Mouse (Mus musculus) 416B (cell line): ENCODE data around the gene Samd13.

Experiments used
- DNase-seq: peaks from one replicate; pipeline ENCODE4 v3.0.0; 2011; ENCODE audit warnings: low read depth

Gene Samd13

GRCm38 (mm10) chr3:146684811-146685675, at the start of gene Samd13:
Gene Samd13 (minus strand): TSS chr3:146685592.
- DNase-seq: no peak

- DNase-seq: no peak
These were observed 46.1 kb upstream of the Samd13 start for GRCm38 (mm10) chr3:146731499-146731898.

GRCm38 (mm10) chr3:146723037-146723436, 37.6 kb upstream of the Samd13 start:
- no peak for DNase-seq

- no peak for DNase-seq
These were observed 34.3 kb upstream of the Samd13 start for GRCm38 (mm10) chr3:146719696-146720095.

- DNase-seq: no peak
These were observed 32.9 kb upstream of the Samd13 start for GRCm38 (mm10) chr3:146718251-146718650.

- no peak for DNase-seq
These were observed 26.9 kb upstream of the Samd13 start for GRCm38 (mm10) chr3:146712305-146712704.

GRCm38 (mm10) chr3:146711559-146711958, 26.2 kb upstream of the Samd13 start:
- DNase-seq: peak; percentile 65

- no peak for DNase-seq
These were observed 25.7 kb upstream of the Samd13 start for GRCm38 (mm10) chr3:146711084-146711483.

GRCm38 (mm10) chr3:146709086-146709485, 23.7 kb upstream of the Samd13 start:
- DNase-seq: peak; percentile 43

GRCm38 (mm10) chr3:146708381-146708780, 23.0 kb upstream of the Samd13 start:
- DNase-seq: no peak

- no peak for DNase-seq
These were observed 18.7 kb upstream of the Samd13 start for GRCm38 (mm10) chr3:146704099-146704498.

- DNase-seq: no peak
These were observed 14.7 kb upstream of the Samd13 start for GRCm38 (mm10) chr3:146700051-146700450.

- DNase-seq: peak; percentile 79
These were observed 13.6 kb upstream of the Samd13 start for GRCm38 (mm10) chr3:146698982-146699381.

- DNase-seq: no peak
These were observed 7.2 kb upstream of the Samd13 start for GRCm38 (mm10) chr3:146692547-146692946.

GRCm38 (mm10) chr3:146687121-146687725, 1.8 kb upstream of the Samd13 start:
- DNase-seq: peak; percentile 53

GRCm38 (mm10) chr3:146686428-146686827, 1.0 kb upstream of the Samd13 start:
- peak; percentile 98 for DNase-seq

- DNase-seq: peak; percentile 78
These were observed 2.3 kb downstream of the Samd13 start for GRCm38 (mm10) chr3:146683095-146683494.

GRCm38 (mm10) chr3:146682140-146682651, 3.2 kb downstream of the Samd13 start:
- peak; percentile 92 for DNase-seq

- peak; percentile 70 for DNase-seq
These were observed 3.7 kb downstream of the Samd13 start for GRCm38 (mm10) chr3:146681696-146682095.

- no peak for DNase-seq
These were observed 4.8 kb downstream of the Samd13 start for GRCm38 (mm10) chr3:146680625-146681024.

- no peak for DNase-seq
These were observed 5.7 kb downstream of the Samd13 start for GRCm38 (mm10) chr3:146679646-146680045.

- no peak for DNase-seq
These were observed 9.2 kb downstream of the Samd13 start for GRCm38 (mm10) chr3:146676193-146676592.

- no peak for DNase-seq
These were observed 10.3 kb downstream of the Samd13 start for GRCm38 (mm10) chr3:146675101-146675500.
